Mouse (Mus musculus) megakaryocyte, embryonic 14.5 days (primary cell): ENCODE results near the gene Rin2. TPM values are rescaled to one million over a fixed set of nuclear protein-coding genes. Genes with fewer than 3 reads are reported as not detected.

Experiments
- H3K27me3 ChIP-seq: replicated peaks from 2 replicates; pipeline ENCODE3; 2012; ENCODE audit warnings: inconsistent platforms
- H3K36me3 ChIP-seq: replicated peaks from 2 replicates; pipeline ENCODE3; 2012; ENCODE audit warnings: low read length, inconsistent platforms, mixed read lengths
- H3K4me1 ChIP-seq: 2 replicates; pipeline ENCODE4 v1.6.1; 2012; ENCODE audit warnings: inconsistent platforms
- H3K4me3 ChIP-seq: replicated peaks from 2 replicates; pipeline ENCODE3; 2012; ENCODE audit warnings: moderate library complexity, mild to moderate bottlenecking, inconsistent platforms
- H3K9me3 ChIP-seq: 2 replicates; pipeline ENCODE4 v1.6.1; 2012; ENCODE audit warnings: inconsistent platforms
- FLI1 ChIP-seq: IDR thresholded peaks from 2 replicates; pipeline ENCODE4 v1.6.1; 2012; ENCODE audit warnings: low read length, inconsistent platforms, mixed read lengths
- GATA1 ChIP-seq: IDR thresholded peaks from 3 replicates; pipeline ENCODE4 v1.6.1; 2012; ENCODE audit warnings: mixed read lengths, low read length, inconsistent platforms, borderline replicate concordance
- polyA plus RNA-seq: library from polyadenylated mRNA; stranded (reverse); fragments of >175 nt; gene quantifications from 2 replicates; pipeline ENCODE4 v1.2.3, GENCODE M21; 2012; ENCODE audit warnings: low replicate concordance; ENCODE audit not compliant: insufficient read depth

Gene Rin2
- polyA plus RNA-seq, 1 experiment: 1.1 TPM

- no peaks in the 10 kb centered on the region for H3K36me3 ChIP-seq
- H3K4me1 ChIP-seq: no peaks in the 10 kb centered on the region
- no peaks in the 10 kb centered on the region for H3K9me3 ChIP-seq
- H3K27me3 ChIP-seq: peaks cover 14% of the 10 kb centered on the region
- TF ChIP-seq FLI1: no peak
- TF ChIP-seq GATA1: no peak
- no peak overlapping the region for H3K4me3 ChIP-seq
These were observed 163.7 kb downstream of the Rin2 start for GRCm38 (mm10) chr2:145838675-145839074.

DNA sequence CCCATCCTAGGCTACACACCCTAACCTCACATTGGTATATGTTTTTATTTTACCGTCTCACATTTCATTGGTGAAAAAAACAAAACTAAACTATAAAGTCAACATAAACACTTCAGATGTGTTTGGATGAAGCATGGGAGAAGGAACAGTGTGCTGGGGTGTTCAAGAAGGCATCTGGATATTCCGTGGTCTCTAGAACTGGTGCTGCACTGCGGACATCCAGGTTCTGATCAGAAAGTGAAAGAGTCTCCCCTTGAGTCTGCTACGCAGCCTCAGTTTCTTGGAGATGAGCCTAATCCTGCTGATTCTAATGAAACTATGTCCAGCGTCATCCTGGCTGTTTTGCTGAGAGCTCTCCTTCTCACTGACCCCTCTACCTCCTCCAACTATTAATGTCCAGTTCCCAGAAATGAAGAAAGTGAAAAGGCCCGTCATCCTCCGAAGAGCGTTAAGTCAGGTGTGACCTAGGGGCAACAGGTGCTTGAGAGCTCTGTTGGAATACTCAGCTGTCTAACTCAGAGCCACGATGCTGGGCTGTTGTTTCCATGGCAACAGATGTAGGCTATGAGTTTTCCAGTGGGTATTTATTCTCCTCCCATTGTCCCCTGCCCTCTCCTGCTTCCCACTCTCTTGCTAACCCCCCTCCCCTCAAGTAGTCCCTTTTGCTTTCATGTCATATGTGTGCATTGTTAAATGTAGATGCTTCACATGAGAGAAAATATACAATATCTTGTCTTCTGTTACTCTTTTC, 164.7 kb downstream of the Rin2 start:
- Histone ChIP-seq H3K27me3 (peaks cover 16% of the 10 kb centered on the region), H3K9me3 (no peaks in the 10 kb centered on the region), H3K4me1 (no peaks in the 10 kb centered on the region), H3K36me3 (peaks cover 4% of the 10 kb centered on the region), H3K4me3 (no peak overlapping the region)
- TF ChIP-seq GATA1: no peak
- no peak for TF ChIP-seq FLI1

DNA sequence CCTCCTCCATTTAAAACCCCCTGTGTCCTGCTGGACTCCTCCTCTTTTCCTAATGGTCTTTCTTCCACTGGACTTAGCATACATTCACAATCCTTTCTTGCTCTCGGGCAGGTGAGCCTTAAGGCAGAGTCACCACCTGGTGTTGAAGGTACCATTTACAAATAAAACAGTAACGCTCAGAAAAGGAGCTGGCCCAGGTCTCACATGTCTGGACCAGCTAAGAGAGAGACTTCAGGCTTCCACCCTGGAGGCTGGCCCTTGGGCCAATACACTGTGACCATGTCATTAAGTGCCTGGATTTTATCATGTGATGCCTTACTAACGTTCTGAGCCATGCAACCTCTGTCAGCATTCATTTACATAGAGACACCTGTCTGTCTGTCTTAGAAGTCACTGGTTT, 165.3 kb downstream of the Rin2 start:
- no peak overlapping the region for H3K4me3 ChIP-seq
- no peaks in the 10 kb centered on the region for H3K4me1 ChIP-seq
- H3K9me3 ChIP-seq: no peaks in the 10 kb centered on the region
- TF ChIP-seq FLI1 (no peak), GATA1 (no peak)
- peaks cover 16% of the 10 kb centered on the region for H3K27me3 ChIP-seq
- peaks cover 7% of the 10 kb centered on the region for H3K36me3 ChIP-seq

GRCm38 (mm10) chr2:145840910-145841870, 166.2 kb downstream of the Rin2 start:
- H3K4me1 ChIP-seq: no peaks in the 10 kb centered on the region
- H3K9me3 ChIP-seq: no peaks in the 10 kb centered on the region
- no peak overlapping the region for H3K4me3 ChIP-seq
- TF ChIP-seq FLI1 (no peak), GATA1 (no peak)
- peaks cover 7% of the 10 kb centered on the region for H3K36me3 ChIP-seq
- H3K27me3 ChIP-seq: peaks cover 13% of the 10 kb centered on the region

DNA sequence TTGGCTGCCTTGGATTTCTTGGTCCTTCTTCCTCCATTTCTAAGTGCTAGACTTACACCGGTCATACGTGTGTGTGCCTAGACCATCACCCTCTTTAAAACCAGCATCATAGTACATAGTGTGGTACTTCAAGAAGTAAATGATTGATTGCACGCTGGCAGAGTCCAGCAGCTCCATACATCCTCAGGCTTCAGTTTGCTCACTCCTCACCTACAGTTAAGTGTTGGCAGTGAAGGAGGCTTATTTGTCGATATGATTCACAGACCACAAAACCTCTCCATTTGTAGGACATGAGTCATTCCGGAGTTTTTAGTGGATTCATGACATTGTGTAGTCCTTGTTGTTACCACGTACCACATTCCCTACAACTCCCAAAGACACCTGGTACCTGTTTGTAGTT, 168.3 kb downstream of the Rin2 start:
- peaks cover 19% of the 10 kb centered on the region for H3K36me3 ChIP-seq

GRCm38 (mm10) chr2:145846595-145846994, 171.6 kb downstream of the Rin2 start:
- peaks cover 22% of the 10 kb centered on the region for H3K27me3 ChIP-seq
- H3K4me1 ChIP-seq: peaks cover 22% of the 10 kb centered on the region
- H3K9me3 ChIP-seq: no peaks in the 10 kb centered on the region
- no peak overlapping the region for H3K4me3 ChIP-seq
- peaks cover 35% of the 10 kb centered on the region for H3K36me3 ChIP-seq
- no peak for TF ChIP-seq GATA1
- TF ChIP-seq FLI1: no peak

More for the DNA sequence above, 168.3 kb downstream of the Rin2 start:
- H3K9me3 ChIP-seq: no peaks in the 10 kb centered on the region
- peaks cover 18% of the 10 kb centered on the region for H3K27me3 ChIP-seq
- H3K4me3 ChIP-seq: no peak overlapping the region
- H3K4me1 ChIP-seq: no peaks in the 10 kb centered on the region
- no peak for TF ChIP-seq FLI1
- no peak for TF ChIP-seq GATA1

GRCm38 (mm10) chr2:145849170-145849905, 174.3 kb downstream of the Rin2 start:
- Histone ChIP-seq H3K27me3 (peaks cover 19% of the 10 kb centered on the region), H3K36me3 (peaks cover 38% of the 10 kb centered on the region), H3K9me3 (0 out of 2 replicates have a peak, but pooled peaks cover 2% of the 10 kb centered on the region), H3K4me3 (no peak overlapping the region), H3K4me1 (peaks cover 22% of the 10 kb centered on the region)
- TF ChIP-seq GATA1 (no peak), FLI1 (no peak)

DNA sequence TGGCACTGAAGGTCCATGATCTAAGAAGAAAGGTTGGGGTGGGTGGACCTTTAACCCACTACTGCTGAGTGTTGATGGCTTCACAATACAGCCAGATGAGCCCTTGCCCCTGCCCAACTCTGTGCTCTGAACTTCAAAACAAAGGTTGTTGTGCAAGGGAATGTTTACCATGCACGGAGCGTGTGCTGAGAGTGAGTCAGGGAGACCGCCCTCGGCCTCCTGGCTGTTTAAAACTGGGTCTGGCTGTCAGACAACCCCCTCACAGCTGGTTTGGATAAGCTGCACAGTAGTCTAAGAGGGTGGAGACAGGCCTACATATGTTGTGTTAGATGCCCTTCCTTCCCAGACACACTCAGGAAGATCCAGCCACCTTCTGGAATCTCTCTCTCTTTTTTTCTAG, 175.8 kb downstream of the Rin2 start:
- TF ChIP-seq FLI1: no peak
- no peak for TF ChIP-seq GATA1
- Histone ChIP-seq H3K4me1 (peaks cover 22% of the 10 kb centered on the region), H3K9me3 (0 out of 2 replicates have a peak, but pooled peaks cover 2% of the 10 kb centered on the region), H3K36me3 (peaks cover 30% of the 10 kb centered on the region), H3K4me3 (no peak overlapping the region), H3K27me3 (peaks cover 17% of the 10 kb centered on the region)

DNA sequence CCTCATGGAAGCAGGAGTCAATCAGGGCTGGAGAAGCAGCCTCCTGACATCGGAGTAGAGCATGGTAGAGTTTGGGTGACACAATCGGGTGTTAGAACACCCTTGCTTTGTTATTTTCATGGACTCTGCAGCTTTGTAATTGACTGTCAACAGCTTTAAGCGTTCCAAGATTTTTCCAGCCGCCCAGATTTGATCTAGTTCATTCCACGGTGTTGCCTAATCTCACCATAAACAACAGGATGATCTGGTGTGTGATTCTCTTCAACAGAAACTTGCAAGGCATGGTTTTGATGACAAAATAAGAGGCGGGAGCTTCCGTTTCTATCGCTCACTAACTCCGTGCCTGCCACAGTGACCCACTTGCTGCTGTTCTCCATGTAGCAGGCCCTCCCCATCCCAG, 180.8 kb downstream of the Rin2 start:
- no peak overlapping the region for H3K4me3 ChIP-seq
- peaks cover under 1% of the 10 kb centered on the region for H3K4me1 ChIP-seq
- 0 out of 2 replicates have a peak, but pooled peaks cover 2% of the 10 kb centered on the region for H3K9me3 ChIP-seq
- peaks cover 7% of the 10 kb centered on the region for H3K36me3 ChIP-seq
- peaks cover 16% of the 10 kb centered on the region for H3K27me3 ChIP-seq
- TF ChIP-seq FLI1 (no peak), GATA1 (no peak)
